Mouse (Mus musculus): Measurements from ENCODE around the gene Ugt1a6b. TPM values are rescaled to one million over a fixed set of nuclear protein-coding genes. Genes with fewer than 3 reads are reported as not detected.
"Not testable (repeated sequence)": the region's sequence is repeated elsewhere in the genome, so short reads cannot be mapped to it uniquely, and the experiment has no call there.

Ugt1a6b gene
- total RNA-seq, 2 experiments from 2014 or later = 0.17 to 0.46 TPM

DNA sequence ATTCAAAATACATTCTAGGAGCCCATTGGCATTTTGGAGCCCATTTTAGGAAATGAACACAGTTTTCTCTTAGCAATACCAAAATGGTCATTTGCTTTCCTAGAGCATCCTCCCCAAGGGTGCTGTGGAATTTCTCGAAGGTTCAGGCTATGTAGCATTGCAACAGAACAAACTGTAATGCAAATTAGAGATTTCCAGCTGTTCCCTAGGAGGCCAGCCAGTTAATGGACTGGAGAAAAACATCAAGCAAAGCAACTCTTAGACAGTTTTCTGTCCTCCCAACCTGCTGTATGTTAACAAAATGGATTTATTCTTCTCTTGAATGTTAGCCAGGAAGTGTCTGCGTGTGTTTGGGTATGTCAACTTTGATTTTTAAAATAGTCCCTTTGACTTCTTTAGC is 33.6 kb downstream of the Ugt1a6b start:
- Histone ChIP-seq H3K4me3 (no peak overlapping the region), H3K27ac (no peak overlapping the region)
- DNase-seq = no peak
- no peak for TF ChIP-seq CTCF (IDR thresholded peaks at IDR 0.05)
- intact Hi-C loops (cut with DNase I) = no loop called here

GRCm38 (mm10) chr1:88137264-88137663 is 34.2 kb downstream of the Ugt1a6b start:
- no peak for TF ChIP-seq CTCF (IDR thresholded peaks at IDR 0.05)
- intact Hi-C loops (cut with DNase I) = no loop called here
- no peak for DNase-seq
- Histone ChIP-seq H3K27ac (no peak overlapping the region), H3K4me3 (no peak overlapping the region)

- no peak for TF ChIP-seq CTCF (IDR thresholded peaks at IDR 0.05)
- intact Hi-C loops (cut with DNase I) = no loop called here
- no peak overlapping the region for H3K4me3 ChIP-seq
- H3K27ac ChIP-seq = no peak overlapping the region
- no peak for DNase-seq
These were observed 35.1 kb downstream of the Ugt1a6b start for GRCm38 (mm10) chr1:88138145-88138544.

GRCm38 (mm10) chr1:88140492-88140891 is 37.4 kb downstream of the Ugt1a6b start:
- intact Hi-C loops (cut with DNase I); DNase-seq: not testable (repeated sequence)

DNA sequence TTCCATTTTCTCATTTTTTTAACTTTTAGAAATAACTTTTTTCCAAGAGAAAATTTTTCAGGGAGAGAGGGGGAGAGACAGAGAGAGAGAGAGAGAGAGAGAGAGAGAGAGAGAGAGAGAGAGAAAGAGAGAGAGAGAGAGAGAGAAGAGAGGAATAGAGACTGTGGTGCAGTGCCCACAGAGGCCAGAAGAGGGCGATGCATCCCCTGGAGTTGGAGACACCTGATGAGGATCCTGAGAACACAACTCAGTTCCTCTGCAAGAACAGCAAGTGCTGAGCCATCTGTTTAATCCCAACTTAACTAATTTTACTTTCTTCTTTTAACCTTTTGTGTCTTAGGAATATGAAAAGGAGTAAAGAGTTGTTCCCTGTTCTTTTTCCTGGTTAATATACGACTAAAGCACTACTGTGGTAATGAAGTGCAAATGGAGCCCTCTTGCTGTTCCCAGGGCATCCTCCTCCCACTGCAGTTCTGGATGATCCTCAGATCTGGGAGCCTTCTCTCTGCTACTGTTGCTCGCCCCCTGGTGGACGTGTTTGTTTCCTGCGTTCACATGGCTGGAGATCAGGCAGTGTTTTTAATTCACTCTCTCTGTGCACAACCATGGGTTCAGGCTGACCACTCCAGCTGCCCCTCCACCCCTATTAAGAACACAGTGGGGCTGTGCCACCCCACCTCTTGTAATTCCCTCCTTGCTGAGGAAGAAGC is 41.1 kb downstream of the Ugt1a6b start:
- intact Hi-C loops (cut with DNase I); H3K4me3 ChIP-seq; H3K27ac ChIP-seq: not testable (repeated sequence)
- DNase-seq = peak; percentile 31
- peak; percentile 37 for TF ChIP-seq CTCF (IDR thresholded peaks at IDR 0.05)

More at GRCm38 (mm10) chr1:88140492-88140891, 37.4 kb downstream of the Ugt1a6b start:
- H3K4me3 ChIP-seq, H3K27ac ChIP-seq: not testable (repeated sequence)

DNA sequence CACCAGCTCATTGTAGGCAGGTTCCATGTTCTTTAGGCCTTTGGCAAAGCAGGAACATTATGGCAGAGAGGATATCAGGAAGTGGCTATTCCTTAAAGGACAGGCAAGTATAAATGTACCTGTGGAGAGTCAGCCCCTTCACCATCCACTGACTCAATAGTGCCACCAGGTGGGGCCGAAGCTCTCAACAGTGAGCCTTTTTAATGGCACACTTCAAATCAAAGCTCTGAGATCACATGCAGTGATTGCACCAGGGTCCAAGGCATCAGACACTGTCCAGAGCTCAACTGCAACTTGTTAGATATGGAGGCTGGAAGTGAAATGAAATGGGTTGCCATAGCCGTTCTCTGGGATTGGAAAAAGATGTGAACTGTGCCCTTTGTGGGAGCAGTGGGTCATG is 42.2 kb downstream of the Ugt1a6b start:
- H3K27ac ChIP-seq = not testable (repeated sequence)

GRCm38 (mm10) chr1:88150133-88150532 is 47.1 kb downstream of the Ugt1a6b start:
- intact Hi-C loops (cut with DNase I); H3K4me3 ChIP-seq; DNase-seq; H3K27ac ChIP-seq: not testable (repeated sequence)

More for the DNA sequence above, 42.2 kb downstream of the Ugt1a6b start:
- DNase-seq; intact Hi-C loops (cut with DNase I); H3K4me3 ChIP-seq: not testable (repeated sequence)

GRCm38 (mm10) chr1:88158430-88158829 is 55.4 kb downstream of the Ugt1a6b start:
- no peak overlapping the region for H3K27ac ChIP-seq
- DNase-seq = no peak
- no peak for TF ChIP-seq CTCF (IDR thresholded peaks at IDR 0.05)
- no peak overlapping the region for H3K4me3 ChIP-seq
- intact Hi-C loops (cut with DNase I) = no loop called here

DNA sequence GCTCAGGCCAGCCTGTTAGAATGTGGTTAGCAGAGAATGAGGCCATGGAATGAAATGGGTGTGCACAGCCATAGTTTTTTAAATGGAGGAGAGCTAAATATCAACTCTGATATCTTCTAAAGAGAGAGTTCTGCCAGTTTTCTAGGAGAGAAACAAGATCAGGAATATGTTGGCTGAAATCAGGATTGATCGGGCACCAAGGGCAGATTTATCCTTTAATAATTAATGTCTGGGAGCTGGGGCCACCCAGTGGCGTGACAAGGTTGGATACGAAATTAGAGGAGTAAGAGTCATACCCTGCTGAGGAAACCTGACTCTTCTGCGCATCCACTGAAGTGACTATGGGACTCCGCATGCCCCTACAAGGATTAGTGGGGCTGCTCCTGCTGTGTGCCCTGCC is 62.7 kb downstream of the Ugt1a6b start, which contains the start of gene Ugt1a5:
Gene Ugt1a5, plus strand, starts transcription at position 302 of the 400 bp plus-strand sequence.
- intact Hi-C loops (cut with DNase I) = no loop called here
- Histone ChIP-seq H3K27ac (no peak within 1 kb of the TSS), H3K4me3 (no peak within 1 kb of the TSS)
- DNase-seq = no peak
- TF ChIP-seq CTCF (IDR thresholded peaks at IDR 0.05) = no peak

DNA sequence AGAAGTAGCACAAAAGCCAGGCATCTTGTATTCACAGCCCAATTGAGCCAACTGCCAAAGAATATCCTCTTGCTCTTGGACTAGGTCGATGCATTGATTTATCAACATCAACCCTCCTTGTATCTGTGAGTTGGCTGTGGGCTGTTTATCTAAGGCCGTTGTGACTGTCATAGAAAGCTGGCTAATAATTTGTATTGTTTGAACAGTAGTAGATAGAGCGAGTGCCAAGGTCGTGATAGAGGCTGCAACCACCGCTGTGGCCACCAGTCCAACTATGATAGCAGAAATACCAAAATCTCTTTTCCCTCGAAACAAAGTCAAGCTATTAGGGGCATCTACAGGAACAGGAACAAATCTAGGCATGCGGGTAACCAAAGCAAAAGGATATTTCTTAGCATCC is 69.1 kb downstream of the Ugt1a6b start:
- intact Hi-C loops (cut with DNase I); DNase-seq; H3K27ac ChIP-seq; H3K4me3 ChIP-seq: not testable (repeated sequence)

- no peak overlapping the region for H3K27ac ChIP-seq
- H3K4me3 ChIP-seq = no peak overlapping the region
- TF ChIP-seq CTCF (IDR thresholded peaks at IDR 0.05) = no peak
- DNase-seq = no peak
- intact Hi-C loops (cut with DNase I) = no loop called here
These were observed 76.6 kb downstream of the Ugt1a6b start for GRCm38 (mm10) chr1:88179657-88180056.

DNA sequence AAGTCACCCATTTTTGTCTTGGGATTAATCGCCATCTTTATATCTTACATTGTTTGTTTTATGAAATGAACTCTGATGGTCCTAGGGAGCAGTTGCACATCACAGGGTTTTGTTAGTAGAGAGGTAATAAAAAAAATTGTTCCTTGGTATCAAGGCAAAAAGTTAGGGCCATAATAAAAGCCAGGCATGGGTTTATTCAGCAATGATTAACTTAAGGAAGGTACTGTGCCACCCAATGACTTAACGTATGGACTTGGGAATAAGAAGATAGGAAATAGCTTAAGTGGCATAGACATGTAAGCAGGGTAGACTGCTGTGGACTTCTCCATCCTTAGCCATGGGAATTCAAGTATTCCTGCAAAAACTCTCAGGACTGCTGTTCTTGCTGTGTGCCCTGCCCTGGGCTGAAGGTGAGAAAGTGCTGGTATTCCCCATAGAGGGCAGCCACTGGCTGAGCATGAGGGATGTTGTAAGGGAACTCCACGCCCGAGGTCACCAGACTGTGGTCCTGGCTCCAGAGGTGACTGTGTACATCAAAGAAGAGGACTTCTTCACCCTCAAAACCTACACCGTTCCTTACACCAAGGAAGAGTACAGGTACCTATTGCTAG is 83.4 kb downstream of the Ugt1a6b start:
- intact Hi-C loops (cut with DNase I) = no loop called here
- no peak for DNase-seq
- H3K27ac ChIP-seq = no peak overlapping the region
- TF ChIP-seq CTCF (IDR thresholded peaks at IDR 0.05) = no peak
- no peak overlapping the region for H3K4me3 ChIP-seq

GRCm38 (mm10) chr1:88192136-88192535 is 89.1 kb downstream of the Ugt1a6b start:
- no peak for DNase-seq
- no peak overlapping the region for H3K27ac ChIP-seq
- no peak for TF ChIP-seq CTCF (IDR thresholded peaks at IDR 0.05)
- no peak overlapping the region for H3K4me3 ChIP-seq
- intact Hi-C loops (cut with DNase I) = no loop called here

GRCm38 (mm10) chr1:88195687-88196086 is 92.6 kb downstream of the Ugt1a6b start:
- TF ChIP-seq CTCF (IDR thresholded peaks at IDR 0.05) = no peak
- intact Hi-C loops (cut with DNase I) = no loop called here
- no peak overlapping the region for H3K27ac ChIP-seq
- DNase-seq = no peak
- no peak overlapping the region for H3K4me3 ChIP-seq
